Mouse (Mus musculus) inflammation-experienced regulatory T-cells, adult 6 months (primary cell): ENCODE measurements around the gene Cstb. TPM values are rescaled to one million over a fixed set of nuclear protein-coding genes. Genes with fewer than 3 reads are reported as not detected.

Experiments used
- ATAC-seq: one replicate; pipeline ENCODE4 v1.8.0; 2017
- polyA plus RNA-seq, 3 experiments: library from polyadenylated mRNA; unstranded; fragments of 100-300 nt; shearing (Covaris generic); gene quantifications; one replicate each; pipeline ENCODE4 v1.2.1; 2017

The Cstb gene
- polyA plus RNA-seq, 3 experiments from 2014 or later: 160 to 186 (median 183) TPM

GRCm38 (mm10) chr10:78462945-78463768 lies 37.7 kb downstream of the Cstb start:
- ATAC-seq: no peak

GRCm38 (mm10) chr10:78463769-78464167 lies 38.3 kb downstream of the Cstb start:
- no peak for ATAC-seq

- peak; percentile 23 for ATAC-seq
These were observed 38.8 kb downstream of the Cstb start for GRCm38 (mm10) chr10:78464201-78464791.

GRCm38 (mm10) chr10:78464792-78465207 lies 39.3 kb downstream of the Cstb start, which contains the start of gene Pdxk:
Gene Pdxk, minus strand, starts transcription at chr10:78464975.
- ATAC-seq: peak; percentile 88

- no peak for ATAC-seq
These were observed 40.0 kb downstream of the Cstb start for GRCm38 (mm10) chr10:78465472-78465871.

GRCm38 (mm10) chr10:78466647-78467046 lies 41.2 kb downstream of the Cstb start:
- ATAC-seq: no peak

GRCm38 (mm10) chr10:78467761-78468310 lies 42.4 kb downstream of the Cstb start:
- ATAC-seq: no peak

GRCm38 (mm10) chr10:78470582-78471313 lies 45.3 kb downstream of the Cstb start:
- ATAC-seq: no peak

- ATAC-seq: no peak
These were observed 46.6 kb downstream of the Cstb start for GRCm38 (mm10) chr10:78472046-78472445.

GRCm38 (mm10) chr10:78473434-78473833 lies 48.0 kb downstream of the Cstb start:
- ATAC-seq: no peak

GRCm38 (mm10) chr10:78474759-78475158 lies 49.3 kb downstream of the Cstb start:
- no peak for ATAC-seq

- no peak for ATAC-seq
These were observed 51.4 kb downstream of the Cstb start for GRCm38 (mm10) chr10:78476821-78477220.

Other genes with a start within 250 kb of the Cstb start
- 10 to 100 TPM in 2 of 3 experiments, 1 to 10 TPM in 1; 7.9 to 13.5 (median 11.9) TPM for gene Pwp2, start 240.5 kb upstream of the Cstb start, polyA plus RNA-seq
- gene Trappc10, start 181.0 kb upstream of the Cstb start, polyA plus RNA-seq: 10 to 100 TPM in 1 of 3 experiments, 1 to 10 TPM in 2; 5.0 to 10.6 (median 9.2) TPM
- 100 to 1,000 TPM in 2 of 3 experiments, 10 to 100 TPM in 1; 93.9 to 109 (median 101) TPM for gene Agpat3, start 73.2 kb upstream of the Cstb start, polyA plus RNA-seq
- 100 to 1,000 TPM in 2 of 3 experiments, 10 to 100 TPM in 1; 90.6 to 113 (median 101) TPM for gene Rrp1, start 12.6 kb upstream of the Cstb start, polyA plus RNA-seq
- gene Pdxk, start 39.3 kb downstream of the Cstb start, polyA plus RNA-seq: 10 to 100 TPM in 1 of 3 experiments, 1 to 10 TPM in 2; 6.3 to 11.6 (median 9.0) TPM
- gene Olfr1358, start 91.8 kb downstream of the Cstb start, polyA plus RNA-seq: not detected
- gene Ilvbl, start 148.7 kb downstream of the Cstb start, polyA plus RNA-seq: 10 to 100 TPM; 52.8 to 69.0 (median 58.9) TPM
- gene Syde1, start 166.3 kb downstream of the Cstb start, polyA plus RNA-seq: under 1 TPM in 2 of 3 experiments, not detected in 1; 0.60 to 0.83 TPM
- gene Olfr1357, start 192.4 kb downstream of the Cstb start, polyA plus RNA-seq: not detected